Mouse (Mus musculus) thymus, postnatal 25 days (tissue): ENCODE data around the gene Olfr577.

Experiments used
- DNase-seq: peaks from one replicate; pipeline ENCODE4 v3.0.0; 2022

Olfr577 gene

GRCm38 (mm10) chr7:102975843-102976242, at the start of gene Olfr577:
Gene Olfr577, minus strand, starts transcription at chr7:102975943.
- no peak for DNase-seq

- DNase-seq, result no peak
Observed at GRCm38 (mm10) chr7:102989224-102989623, 13.5 kb upstream of the Olfr577 start, which contains the start of gene Olfr578. Gene Olfr578, minus strand, starts transcription at chr7:102989324.

- no peak for DNase-seq
Observed at GRCm38 (mm10) chr7:102974399-102974798, 1.3 kb downstream of the Olfr577 start.

GRCm38 (mm10) chr7:102962360-102962759, 13.4 kb downstream of the Olfr577 start, which contains the start of gene Olfr576:
Gene Olfr576, plus strand, starts transcription at chr7:102962660.
- DNase-seq, result no peak

GRCm38 (mm10) chr7:102958593-102958992, 17.1 kb downstream of the Olfr577 start, which contains the start of gene Olfr575:
Gene Olfr575, minus strand, starts transcription at chr7:102958775.
- DNase-seq, result no peak

- no peak for DNase-seq
Observed at GRCm38 (mm10) chr7:102958137-102958536, 17.6 kb downstream of the Olfr577 start.

GRCm38 (mm10) chr7:102950732-102951131, 25.0 kb downstream of the Olfr577 start:
- no peak for DNase-seq

GRCm38 (mm10) chr7:102948167-102948566, 27.6 kb downstream of the Olfr577 start, which contains the start of gene Olfr574:
Gene Olfr574, plus strand, starts transcription at chr7:102948467.
- DNase-seq, result no peak

- no peak for DNase-seq
Observed at GRCm38 (mm10) chr7:102943417-102943816, 32.3 kb downstream of the Olfr577 start.

GRCm38 (mm10) chr7:102942475-102942874, 33.3 kb downstream of the Olfr577 start, which contains the start of gene Olfr573-ps1:
Gene Olfr573-ps1, minus strand, starts transcription at chr7:102942575.
- no peak for DNase-seq

- no peak for DNase-seq
Observed at GRCm38 (mm10) chr7:102927105-102927504, 48.6 kb downstream of the Olfr577 start.

- no peak for DNase-seq
Observed at GRCm38 (mm10) chr7:102924109-102924508, 51.6 kb downstream of the Olfr577 start, which contains the start of gene Olfr572. Gene Olfr572, plus strand, starts transcription at chr7:102924409.
